Comparison of ENCODE assay signal across 26 mouse cellular contexts in the genomic region with DNA sequence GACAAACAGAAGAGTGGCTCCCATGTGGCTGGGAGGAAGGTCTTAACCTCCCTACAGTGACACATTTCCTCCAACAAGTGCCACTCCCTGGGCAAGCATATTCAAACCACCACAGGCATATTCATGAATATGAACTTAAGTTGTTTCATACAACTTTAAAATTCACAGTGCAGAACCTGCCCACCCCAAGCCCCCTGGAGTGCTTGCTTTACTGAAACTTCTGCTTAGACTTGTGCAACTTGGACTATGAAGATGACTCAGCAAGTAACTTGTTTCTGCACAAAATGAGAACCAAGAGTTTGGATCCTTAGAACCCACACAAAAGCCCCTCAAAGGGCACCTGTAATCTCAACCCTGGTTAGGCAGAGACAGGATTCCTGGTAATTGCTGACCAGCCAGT. TPM values are rescaled to one million over a fixed set of nuclear protein-coding genes. Genes with fewer than 3 reads are reported as not detected.
DNase-seq lines count a peak whose midpoint lies in the region; ATAC-seq and TF ChIP-seq lines count a peak whose summit lies in the region.
"Had no signal": no experiment of that assay in that cellular context is flagged by ENCODE, and none has a peak within 500 bp of the region (broad histone marks: within the 10 kb centered on the region; RNA-seq: fewer than 3 reads in every experiment).

No protein-coding gene starts in this region.

- in situ Hi-C loops in ES-E14 (cut with MboI; ENCODE audit: low sequenced_read_pairs in 2 of 2, unreplicated experiment in 2 of 2): no loop called here

- peaks cover 3% of the 10 kb centered on the region; the same call in 1 of the 2 replicates for H3K36me3 ChIP-seq in ES-E14 (ENCODE audit: control insufficient read depth, insufficient read depth, low read length, poor library complexity, severe bottlenecking)
- H3K36me3 ChIP-seq in heart, embryonic 10.5 days: peaks cover 14% of the 10 kb centered on the region

- TF ChIP-seq CTCF in left cerebral cortex, adult 2 months (IDR thresholded peaks at IDR 0.05): no peak

- 0 out of 2 replicates have a peak, but pooled peaks have one; percentile 35 for ATAC-seq in megakaryocyte progenitor cell, adult 5-6 weeks (replicated peaks; ENCODE audit: poor library complexity)
- ATAC-seq: forebrain, embryonic 13.5 days; forebrain, postnatal 0 days; intestine, embryonic 16.5 days had no signal

- intact Hi-C loops in left cerebral cortex, adult 2 months (cut with DNase I): loop anchor here (5.0 kb wide), 1 partner anchor 48 kb away; no protein-coding TSS in a partner anchor

- H3K9me3 ChIP-seq in ES-E14 (ENCODE audit: control insufficient read depth, insufficient read depth, low read depth, low read length): no peaks in the 10 kb centered on the region
- no peaks in the 10 kb centered on the region for H3K9me3 ChIP-seq in heart, embryonic 10.5 days
- H3K9me3 ChIP-seq: embryonic facial prominence, embryonic 10.5 days; forebrain, embryonic 13.5 days; heart, embryonic 15.5 days; hindbrain, embryonic 10.5 days; hindbrain, embryonic 15.5 days had no signal

- no peaks in the 10 kb centered on the region for H3K4me1 ChIP-seq in ES-E14 (ENCODE audit: control insufficient read depth in 2 of 2, insufficient read depth in 2 of 2, low read length in 2 of 2, poor library complexity in 1 of 2)
- H3K4me1 ChIP-seq in heart, embryonic 10.5 days: peaks cover 10% of the 10 kb centered on the region
- H3K4me1 ChIP-seq: embryonic facial prominence, embryonic 10.5 days; forebrain, embryonic 13.5 days; hindbrain, embryonic 10.5 days; hindbrain, embryonic 15.5 days had no signal

- no peak overlapping the region for H3K27ac ChIP-seq in ES-E14 (ENCODE audit: insufficient read depth, low read depth, low read length, poor library complexity, severe bottlenecking)
- H3K27ac ChIP-seq in heart, embryonic 10.5 days: no peak overlapping the region
- no peak overlapping the region for H3K27ac ChIP-seq in left cerebral cortex, adult 2 months
- H3K27ac ChIP-seq: embryonic facial prominence, embryonic 10.5 days; forebrain, embryonic 13.5 days; gastrocnemius, adult 2 months; heart, embryonic 15.5 days; hindbrain, embryonic 10.5 days; hindbrain, embryonic 15.5 days had no signal

- H3K27me3 ChIP-seq in heart, embryonic 10.5 days (ENCODE audit: insufficient read depth, poor library complexity, severe bottlenecking): no peaks in the 10 kb centered on the region
- H3K27me3 ChIP-seq: forebrain, embryonic 13.5 days; heart, embryonic 15.5 days; hindbrain, embryonic 15.5 days had no signal

- DNase-seq in A20 (ENCODE audit: low read depth, low spot score): peak; percentile 53
- no peak for DNase-seq in ES-E14 (ENCODE audit: low read depth, low spot score)
- DNase-seq in ZHBTc4 (ENCODE audit: low read depth, low spot score): peak; percentile 37
- no peak for DNase-seq in heart, embryonic 10.5 days (ENCODE audit: low spot score)
- no peak for DNase-seq in urinary bladder, postnatal 4 days (ENCODE audit: low spot score in 2 of 2)
- DNase-seq in urinary bladder, postnatal 25 days (ENCODE audit: low spot score): no peak
- no peak for DNase-seq in left cerebral cortex, adult 2 months (ENCODE audit: extremely low spot score in 1 of 2, low spot score in 2 of 2)
- DNase-seq: adrenal gland, postnatal 10 days; cerebellum, adult 11-12 months; cerebellum, adult 9-11 months; cerebellum, postnatal 36 days; forebrain, postnatal 0 days; gastrocnemius, adult 2 months; gastrocnemius, postnatal 25 days; heart, adult 18-20 months; heart, postnatal 14 days had no signal

- no peak overlapping the region for H3K4me3 ChIP-seq in ES-E14 (ENCODE audit: insufficient read depth in 1 of 2, low read depth in 1 of 2, low read length in 2 of 2, poor library complexity in 1 of 2, severe bottlenecking in 1 of 2)
- H3K4me3 ChIP-seq in heart, embryonic 10.5 days: no peak overlapping the region
- H3K4me3 ChIP-seq in left cerebral cortex, adult 2 months: no peak overlapping the region
- H3K4me3 ChIP-seq: embryonic facial prominence, embryonic 10.5 days; forebrain, embryonic 13.5 days; gastrocnemius, adult 2 months; heart, embryonic 15.5 days; hindbrain, embryonic 10.5 days; hindbrain, embryonic 15.5 days had no signal

- no peak overlapping the region for H3K9ac ChIP-seq in ES-E14 (ENCODE audit: insufficient read depth, low read depth, low read length, poor library complexity, severe bottlenecking)
- H3K9ac ChIP-seq: forebrain, embryonic 13.5 days; forebrain, postnatal 0 days; heart, embryonic 15.5 days; hindbrain, embryonic 15.5 days had no signal

TF ChIP-seq in ES-E14, 5 proteins besides CTCF, POLR2A, EP300 and RAD21:
- TF ChIP-seq MAFK (IDR thresholded peaks at IDR 0.05; ENCODE audit: insufficient read depth, low read depth, low read length): 0 out of 2 replicates have a peak, but pooled peaks have one; percentile 15
- TF ChIP-seq ZNF384 (IDR thresholded peaks at IDR 0.05; ENCODE audit: low read depth, low read length): no peak
- no peak for TF ChIP-seq CHD2 (IDR thresholded peaks at IDR 0.05; ENCODE audit: low read depth, low read length)
TF ChIP-seq in ES-E14: peak in this region for 1.

RNA-seq across cellular contexts. Expression of gene Gtf2a2, which starts 12.3 kb away (rescaled TPM):
- total RNA-seq in ES-E14 (2012; rRNA removed): 42.8 and 70.9 TPM in 2 replicates
- 124 and 134 TPM in 2 replicates for total RNA-seq in megakaryocyte progenitor cell, adult 5-6 weeks (2015)
- 114 and 115 TPM in 2 replicates for total RNA-seq in megakaryocyte progenitor cell, adult 5-6 weeks (2017)
- 170 and 182 TPM in 2 replicates for polyA plus RNA-seq in heart, embryonic 10.5 days (2016; fragmentation: Nextera tagmentation; extraction: Ambion mirVana)
- total RNA-seq in left cerebral cortex, adult 2 months (2021): 10 to 100 TPM; 52.5 to 58.4 TPM

RNA-seq across cellular contexts. Expression of gene Gcnt3, which starts 13.2 kb away (rescaled TPM):
- 1.1 and 1.3 TPM in 2 replicates for total RNA-seq in ES-E14 (2012; rRNA removed)
- total RNA-seq in megakaryocyte progenitor cell, adult 5-6 weeks (2015): not detected in 2 replicates
- not detected in 2 replicates for total RNA-seq in megakaryocyte progenitor cell, adult 5-6 weeks (2017)
- not detected in 2 replicates for polyA plus RNA-seq in heart, embryonic 10.5 days (2016; fragmentation: Nextera tagmentation; extraction: Ambion mirVana)
- not detected for total RNA-seq in left cerebral cortex, adult 2 months (2021)
- total RNA-seq: adrenal gland, postnatal 10 days; adrenal gland, postnatal 4 days; forebrain, postnatal 0 days; gastrocnemius, adult 2 months; gastrocnemius, postnatal 25 days; heart, adult 18-20 months; heart, postnatal 14 days had no signal
- polyA plus RNA-seq: brain, embryonic 14.5 days; embryonic facial prominence, embryonic 10.5 days; forebrain, embryonic 13.5 days; forebrain, postnatal 0 days; heart, embryonic 11.5 days; heart, embryonic 15.5 days; hindbrain, embryonic 10.5 days; hindbrain, embryonic 15.5 days had no signal

RNA-seq across cellular contexts. Expression of gene Bnip2, which starts 35.4 kb away (rescaled TPM):
- 63.6 and 68.9 TPM in 2 replicates for total RNA-seq in ES-E14 (2012; rRNA removed)
- 86.9 and 95.9 TPM in 2 replicates for total RNA-seq in megakaryocyte progenitor cell, adult 5-6 weeks (2015)
- 133 and 153 TPM in 2 replicates for total RNA-seq in megakaryocyte progenitor cell, adult 5-6 weeks (2017)
- polyA plus RNA-seq in heart, embryonic 10.5 days (2016; fragmentation: Nextera tagmentation; extraction: Ambion mirVana): 128 and 132 TPM in 2 replicates
- 10 to 100 TPM; 42.9 to 43.2 TPM for total RNA-seq in left cerebral cortex, adult 2 months (2021)

Comparison
In these comparisons a context has a peak if more than half of its experiments do, and no peak if none do; other contexts are left out.
1. DNase-seq: peak in A20 (single experiment) and ZHBTc4 (single experiment); none in ES-E14 (single experiment), heart, embryonic 10.5 days (single experiment), urinary bladder, postnatal 4 days (0 of 2), urinary bladder, postnatal 25 days (single experiment) and left cerebral cortex, adult 2 months (0 of 2).